Mouse (Mus musculus) CD4-positive, CD25-positive, alpha-beta regulatory T cell, adult 2 months (primary cell): ENCODE results near the gene Akr1c21.
"Not testable (repeated sequence)": the region's sequence is repeated elsewhere in the genome, so short reads cannot be mapped to it uniquely, and the experiment has no call there.

Experiments used
- DNase-seq: peaks from one replicate; pipeline ENCODE4 v3.0.0-alpha.2; 2012; ENCODE audit warnings: low read depth, low spot score

Akr1c21 gene

GRCm38 (mm10) chr13:4573871-4574270 is at the start of gene Akr1c21:
Akr1c21 (plus strand) TSS chr13:4574075.
- no peak for DNase-seq

- DNase-seq = no peak
These were observed 14.7 kb upstream of the Akr1c21 start for GRCm38 (mm10) chr13:4559143-4559542.

GRCm38 (mm10) chr13:4560500-4560899 is 13.4 kb upstream of the Akr1c21 start:
- DNase-seq = no peak

GRCm38 (mm10) chr13:4565996-4566395 is 7.9 kb upstream of the Akr1c21 start:
- no peak for DNase-seq

GRCm38 (mm10) chr13:4576921-4577320 is 3.0 kb downstream of the Akr1c21 start:
- no peak for DNase-seq

GRCm38 (mm10) chr13:4603431-4603830 is 29.6 kb downstream of the Akr1c21 start:
- not testable (repeated sequence) for DNase-seq

- no peak for DNase-seq
These were observed 32.9 kb downstream of the Akr1c21 start for GRCm38 (mm10) chr13:4606821-4607220.

GRCm38 (mm10) chr13:4608530-4608929 is 34.7 kb downstream of the Akr1c21 start:
- peak; percentile 22 for DNase-seq

GRCm38 (mm10) chr13:4608961-4609409 is 35.1 kb downstream of the Akr1c21 start, which contains the start of gene Akr1e1:
Akr1e1 (minus strand) TSS chr13:4609174.
- peak; percentile 84 for DNase-seq

GRCm38 (mm10) chr13:4610902-4611301 is 37.0 kb downstream of the Akr1c21 start:
- DNase-seq = peak; percentile 51
